Mouse (Mus musculus): ENCODE results near the gene Fcgrt. TPM values are rescaled to one million over a fixed set of nuclear protein-coding genes. Genes with fewer than 3 reads are reported as not detected.
"Not testable (repeated sequence)": the region's sequence is repeated elsewhere in the genome, so short reads cannot be mapped to it uniquely, and the experiment has no call there.

The Fcgrt gene
- total RNA-seq, 2 experiments from 2014 or later = 22.7 to 24.1 TPM

- intact Hi-C loops (cut with DNase I) = no loop called here
Measured at GRCm38 (mm10) chr7:45118336-45118735, 14.7 kb upstream of the Fcgrt start.

GRCm38 (mm10) chr7:45117566-45117965 is 13.9 kb upstream of the Fcgrt start:
- intact Hi-C loops (cut with DNase I) = no loop called here
- DNase-seq (ENCODE audit: low spot score in 2 of 2) = no peak

More at GRCm38 (mm10) chr7:45118336-45118735, 14.7 kb upstream of the Fcgrt start:
- no peak for DNase-seq (ENCODE audit: low spot score in 2 of 2)

GRCm38 (mm10) chr7:45113476-45113875 is 9.8 kb upstream of the Fcgrt start:
- intact Hi-C loops (cut with DNase I) = no loop called here
- DNase-seq (ENCODE audit: low spot score in 2 of 2) = no peak

GRCm38 (mm10) chr7:45112529-45112928 is 8.9 kb upstream of the Fcgrt start:
- DNase-seq (ENCODE audit: low spot score in 2 of 2) = no peak
- intact Hi-C loops (cut with DNase I) = no loop called here

GRCm38 (mm10) chr7:45111940-45112339 is 8.3 kb upstream of the Fcgrt start:
- DNase-seq (ENCODE audit: low spot score in 2 of 2) = no peak
- intact Hi-C loops (cut with DNase I) = no loop called here

- DNase-seq (ENCODE audit: low spot score in 2 of 2); intact Hi-C loops (cut with DNase I): not testable (repeated sequence)
Measured at GRCm38 (mm10) chr7:45110089-45110488, 6.4 kb upstream of the Fcgrt start.

- intact Hi-C loops (cut with DNase I) = no loop called here
Measured at GRCm38 (mm10) chr7:45107052-45107645, 3.5 kb upstream of the Fcgrt start.

GRCm38 (mm10) chr7:45106441-45106840 is 2.8 kb upstream of the Fcgrt start:
- no peak for DNase-seq (ENCODE audit: low spot score in 2 of 2)
- intact Hi-C loops (cut with DNase I) = no loop called here

More at GRCm38 (mm10) chr7:45107052-45107645, 3.5 kb upstream of the Fcgrt start:
- DNase-seq (ENCODE audit: low spot score in 2 of 2) = no peak

GRCm38 (mm10) chr7:45105491-45105890 is 1.8 kb upstream of the Fcgrt start:
- intact Hi-C loops (cut with DNase I) = no loop called here
- no peak for DNase-seq (ENCODE audit: low spot score in 2 of 2)

GRCm38 (mm10) chr7:45104941-45105340 is 1.3 kb upstream of the Fcgrt start:
- no peak for DNase-seq (ENCODE audit: low spot score in 2 of 2)
- intact Hi-C loops (cut with DNase I) = no loop called here

- no peak for DNase-seq (ENCODE audit: low spot score in 2 of 2)
- intact Hi-C loops (cut with DNase I) = no loop called here
Measured at GRCm38 (mm10) chr7:45102940-45103585, 588 bp downstream of the Fcgrt start.

GRCm38 (mm10) chr7:45102441-45102840 is 1.2 kb downstream of the Fcgrt start:
- DNase-seq (ENCODE audit: low spot score in 2 of 2) = no peak
- intact Hi-C loops (cut with DNase I) = no loop called here

- intact Hi-C loops (cut with DNase I) = no loop called here
- DNase-seq (ENCODE audit: low spot score in 2 of 2) = no peak
Measured at GRCm38 (mm10) chr7:45100046-45100445, 3.6 kb downstream of the Fcgrt start.

- DNase-seq (ENCODE audit: low spot score in 2 of 2) = no peak
- intact Hi-C loops (cut with DNase I) = no loop called here
Measured at GRCm38 (mm10) chr7:45098541-45099240, 5.0 kb downstream of the Fcgrt start.

- DNase-seq (ENCODE audit: low spot score in 2 of 2) = no peak
- intact Hi-C loops (cut with DNase I) = no loop called here
Measured at GRCm38 (mm10) chr7:45097479-45097878, 6.2 kb downstream of the Fcgrt start.

GRCm38 (mm10) chr7:45095965-45096364 is 7.7 kb downstream of the Fcgrt start:
- DNase-seq (ENCODE audit: low spot score in 2 of 2); intact Hi-C loops (cut with DNase I): not testable (repeated sequence)

GRCm38 (mm10) chr7:45095367-45095766 is 8.3 kb downstream of the Fcgrt start:
- intact Hi-C loops (cut with DNase I) = no loop called here
- no peak for DNase-seq (ENCODE audit: low spot score in 2 of 2)

GRCm38 (mm10) chr7:45094121-45094520 is 9.5 kb downstream of the Fcgrt start:
- DNase-seq (ENCODE audit: low spot score in 2 of 2) = no peak
- intact Hi-C loops (cut with DNase I) = no loop called here

GRCm38 (mm10) chr7:45093516-45093905 is 10.1 kb downstream of the Fcgrt start:
- intact Hi-C loops (cut with DNase I) = no loop called here
- DNase-seq (ENCODE audit: low spot score in 2 of 2) = no peak

- intact Hi-C loops (cut with DNase I) = no loop called here
- DNase-seq (ENCODE audit: low spot score in 2 of 2) = no peak
Measured at GRCm38 (mm10) chr7:45092828-45093515, 10.7 kb downstream of the Fcgrt start.

Measured in left cerebral cortex, postnatal 25 days (tissue).